Mouse (Mus musculus) mesoderm, embryonic 11.5 days (tissue): ENCODE measurements around the gene C130074G19Rik.

Experiments used
- DNase-seq: peaks from one replicate; pipeline ENCODE4 v3.0.0-alpha.2; 2012; ENCODE audit warnings: low read depth, low spot score

The C130074G19Rik gene

GRCm38 (mm10) chr1:184882281-184883268 lies at the start of gene C130074G19Rik:
Gene C130074G19Rik (minus strand): TSS chr1:184883218.
- DNase-seq: peak; percentile 58

- no peak for DNase-seq
These were observed 48.1 kb upstream of the C130074G19Rik start for GRCm38 (mm10) chr1:184931097-184931496.

GRCm38 (mm10) chr1:184928382-184928781 lies 45.4 kb upstream of the C130074G19Rik start:
- DNase-seq: no peak

GRCm38 (mm10) chr1:184927911-184928310 lies 44.9 kb upstream of the C130074G19Rik start:
- DNase-seq: no peak

GRCm38 (mm10) chr1:184922824-184923223 lies 39.8 kb upstream of the C130074G19Rik start:
- no peak for DNase-seq

- no peak for DNase-seq
These were observed 37.0 kb upstream of the C130074G19Rik start for GRCm38 (mm10) chr1:184920057-184920456.

- no peak for DNase-seq
These were observed 35.3 kb upstream of the C130074G19Rik start for GRCm38 (mm10) chr1:184918227-184918888.

GRCm38 (mm10) chr1:184912336-184912735 lies 29.3 kb upstream of the C130074G19Rik start:
- no peak for DNase-seq

GRCm38 (mm10) chr1:184911861-184912260 lies 28.8 kb upstream of the C130074G19Rik start:
- no peak for DNase-seq

- DNase-seq: no peak
These were observed 25.5 kb upstream of the C130074G19Rik start for GRCm38 (mm10) chr1:184908558-184908957.

- DNase-seq: no peak
These were observed 23.1 kb upstream of the C130074G19Rik start for GRCm38 (mm10) chr1:184905904-184906745.

GRCm38 (mm10) chr1:184905371-184905770 lies 22.4 kb upstream of the C130074G19Rik start:
- DNase-seq: no peak

GRCm38 (mm10) chr1:184903697-184904096 lies 20.7 kb upstream of the C130074G19Rik start:
- DNase-seq: no peak

GRCm38 (mm10) chr1:184902886-184903285 lies 19.9 kb upstream of the C130074G19Rik start:
- no peak for DNase-seq

- DNase-seq: no peak
These were observed 14.3 kb upstream of the C130074G19Rik start for GRCm38 (mm10) chr1:184897350-184897749.

- no peak for DNase-seq
These were observed 9.0 kb upstream of the C130074G19Rik start for GRCm38 (mm10) chr1:184891998-184892397.

GRCm38 (mm10) chr1:184889454-184889853 lies 6.4 kb upstream of the C130074G19Rik start:
- DNase-seq: no peak

GRCm38 (mm10) chr1:184886160-184886559 lies 3.1 kb upstream of the C130074G19Rik start:
- no peak for DNase-seq

GRCm38 (mm10) chr1:184881861-184882260 lies 1.2 kb downstream of the C130074G19Rik start:
- no peak for DNase-seq

GRCm38 (mm10) chr1:184881211-184881610 lies 1.8 kb downstream of the C130074G19Rik start:
- no peak for DNase-seq

GRCm38 (mm10) chr1:184878860-184879259 lies 4.2 kb downstream of the C130074G19Rik start:
- DNase-seq: no peak

GRCm38 (mm10) chr1:184877306-184877705 lies 5.7 kb downstream of the C130074G19Rik start:
- DNase-seq: no peak
